Mouse (Mus musculus): ENCODE results near the gene Fam163b.

DNA sequence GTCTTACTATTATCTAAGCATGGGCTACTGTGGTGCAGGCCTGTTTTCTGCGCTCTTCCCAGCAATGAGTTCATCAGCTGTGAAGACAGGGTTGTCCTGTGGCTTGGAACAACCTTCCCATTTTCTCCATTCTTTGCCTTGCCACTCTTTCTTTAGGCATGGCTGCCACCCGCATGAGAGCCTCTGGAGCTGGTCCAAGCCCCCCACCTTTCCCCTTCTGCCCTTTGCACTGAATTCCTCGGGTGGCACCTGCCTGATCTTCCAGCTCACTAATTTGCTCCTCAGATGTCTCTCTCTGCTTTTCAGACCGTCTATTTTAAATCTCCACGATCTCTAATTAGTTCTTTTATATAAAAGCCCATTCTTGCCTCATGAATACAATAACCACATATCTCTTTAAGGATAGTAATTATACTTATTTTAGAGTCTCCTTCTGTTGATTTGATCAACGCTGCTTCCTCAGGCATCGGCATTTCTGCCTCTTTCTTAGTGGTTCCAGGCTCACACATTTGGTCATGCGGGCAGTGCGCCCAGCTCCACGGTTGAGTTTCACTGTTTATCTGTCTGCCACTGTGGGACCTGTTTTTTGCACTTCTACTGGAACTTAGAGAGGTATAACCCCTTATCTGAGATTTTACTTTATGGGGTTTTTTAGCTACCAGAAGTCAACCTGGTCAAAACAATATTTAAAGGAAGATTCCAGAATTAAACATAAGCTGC, 12.3 kb upstream of the Fam163b start:
- TF ChIP-seq POLR2A (IDR thresholded peaks at IDR 0.05; ENCODE audit: extremely low read depth, insufficient read depth, low read length) (no peak), CTCF (IDR thresholded peaks at IDR 0.05; ENCODE audit: extremely low read depth, insufficient read depth, low read length) (no peak)
